Mouse (Mus musculus) NIH3T3 (cell line): ENCODE measurements around the gene Ptger1.

ENCODE experiments used
- DNase-seq: peaks from one replicate; pipeline ENCODE4 v3.0.0-alpha.2; 2012; ENCODE audit warnings: low read depth

Ptger1 gene

GRCm38 (mm10) chr8:83695351-83696106 is 29.1 kb downstream of the Ptger1 start:
- DNase-seq, result no peak

- peak; percentile 54 for DNase-seq
Observed at GRCm38 (mm10) chr8:83697374-83698220, 31.1 kb downstream of the Ptger1 start.

- no peak for DNase-seq
Observed at GRCm38 (mm10) chr8:83698291-83698660, 31.8 kb downstream of the Ptger1 start.

- DNase-seq, result peak; percentile 90
Observed at GRCm38 (mm10) chr8:83698661-83699453, 32.4 kb downstream of the Ptger1 start, which contains the start of gene Pkn1. Gene Pkn1 (minus strand): TSS chr8:83699179.

- peak; percentile 63 for DNase-seq
Observed at GRCm38 (mm10) chr8:83699566-83699965, 33.1 kb downstream of the Ptger1 start.

GRCm38 (mm10) chr8:83700423-83701085 is 34.1 kb downstream of the Ptger1 start:
- peak; percentile 48 for DNase-seq

- no peak for DNase-seq
Observed at GRCm38 (mm10) chr8:83703426-83703825, 36.9 kb downstream of the Ptger1 start.

GRCm38 (mm10) chr8:83706411-83706810 is 39.9 kb downstream of the Ptger1 start:
- no peak for DNase-seq

GRCm38 (mm10) chr8:83707554-83707953 is 41.1 kb downstream of the Ptger1 start:
- no peak for DNase-seq

- DNase-seq, result no peak
Observed at GRCm38 (mm10) chr8:83714676-83715030, 48.2 kb downstream of the Ptger1 start.

- DNase-seq, result peak; percentile 98
Observed at GRCm38 (mm10) chr8:83715031-83715690, 48.7 kb downstream of the Ptger1 start, which contains the start of gene Ddx39. Gene Ddx39 (plus strand): TSS chr8:83715177.

- peak; percentile 44 for DNase-seq
Observed at GRCm38 (mm10) chr8:83715771-83716170, 49.3 kb downstream of the Ptger1 start.

- peak; percentile 60 for DNase-seq
Observed at GRCm38 (mm10) chr8:83716563-83716962, 50.1 kb downstream of the Ptger1 start.

GRCm38 (mm10) chr8:83719048-83719447 is 52.6 kb downstream of the Ptger1 start:
- DNase-seq, result no peak

- no peak for DNase-seq
Observed at GRCm38 (mm10) chr8:83719693-83720092, 53.2 kb downstream of the Ptger1 start.

GRCm38 (mm10) chr8:83721405-83722025 is 55.0 kb downstream of the Ptger1 start:
- DNase-seq, result no peak
